Mouse (Mus musculus) embryonic facial prominence, embryonic 14.5 days (tissue): ENCODE measurements around the gene Ccnt1. TPM values are rescaled to one million over a fixed set of nuclear protein-coding genes. Genes with fewer than 3 reads are reported as not detected.
"Not testable (repeated sequence)": the region's sequence is repeated elsewhere in the genome, so short reads cannot be mapped to it uniquely, and the experiment has no call there.

Source experiments
- ATAC-seq: fragments of 200-750 bp; cut with Nextera tagmentation; 2 replicates; pipeline ENCODE4 v1.8.0; 2017; ENCODE audit warnings: low read depth, moderate number of reproducible peaks, moderate TSS enrichment
- DNase-seq: peaks from one replicate; pipeline ENCODE4 v3.0.0-alpha.2; 2015; ENCODE audit warnings: low spot score
- H3K27ac ChIP-seq: fragments of 300-500 bp; sonication (generic); replicated peaks from 2 replicates; pipeline ENCODE4 v1.5.1; 2014; ENCODE audit warnings: low read depth, mild to moderate bottlenecking, low read length, moderate library complexity
- H3K27me3 ChIP-seq: fragments of 300-500 bp; sonication (generic); replicated peaks from 2 replicates; pipeline ENCODE4 v1.6.1; 2014; ENCODE audit warnings: low read length; ENCODE audit not compliant: control insufficient read depth, insufficient read depth
- H3K36me3 ChIP-seq: fragments of 300-500 bp; sonication (generic); 2 replicates; pipeline ENCODE4 v1.6.1; 2014; ENCODE audit warnings: low read length, mixed read lengths; ENCODE audit not compliant: control insufficient read depth, insufficient read depth
- H3K4me1 ChIP-seq: fragments of 300-500 bp; sonication (generic); 2 replicates; pipeline ENCODE4 v1.6.1; 2014; ENCODE audit warnings: antibody characterized with exemption, low read length; ENCODE audit not compliant: control insufficient read depth, insufficient read depth
- H3K4me2 ChIP-seq: fragments of 300-500 bp; sonication (generic); 2 replicates; pipeline ENCODE4 v1.6.1; 2014; ENCODE audit warnings: low read depth, mild to moderate bottlenecking, low read length, moderate library complexity, mixed read lengths
- H3K4me3 ChIP-seq: fragments of 300-500 bp; sonication (generic); 2 replicates; pipeline ENCODE4 v1.5.1; 2014; ENCODE audit warnings: low read depth, mild to moderate bottlenecking, low read length
- H3K9ac ChIP-seq: fragments of 300-500 bp; sonication (generic); 2 replicates; pipeline ENCODE4 v1.6.1; 2014; ENCODE audit warnings: low read depth, mild to moderate bottlenecking, low read length, moderate library complexity, mixed read lengths
- H3K9me3 ChIP-seq: fragments of 300-500 bp; sonication (generic); 2 replicates; pipeline ENCODE4 v1.6.1; 2016; ENCODE audit warnings: low read length; ENCODE audit not compliant: control insufficient read depth
- WGBS: fragments of 180-500 bp; shearing (Covaris S2); extraction: QIAGEN DNeasy Blood & Tissue Kit; methylation state at CpG from one replicate; pipeline ENCODE4 v1.1.7; 2014; 5-methylcytosine and 5-hydroxymethylcytosine counted together
- polyA plus RNA-seq: library from polyadenylated mRNA; unstranded; fragments of >200 nt; fragmentation: Nextera tagmentation; extraction: Ambion mirVana; gene quantifications from 2 replicates; pipeline ENCODE4 v1.2.1, GENCODE M21; 2014

Gene Ccnt1
- polyA plus RNA-seq, 1 experiment from 2014 or later = 51.3 TPM

GRCm38 (mm10) chr15:98587751-98588150 is 17.0 kb upstream of the Ccnt1 start:
- 85% methylated on average over 11 of the region's 11 CpGs for WGBS
- H3K4me3 ChIP-seq = no peak overlapping the region
- H3K27ac ChIP-seq = no peak overlapping the region
- H3K9me3 ChIP-seq = no peaks in the 10 kb centered on the region
- H3K36me3 ChIP-seq = peaks cover 33% of the 10 kb centered on the region
- no peaks in the 10 kb centered on the region for H3K27me3 ChIP-seq
- ATAC-seq (no peak), DNase-seq (no peak)
- no peaks in the 10 kb centered on the region for H3K4me1 ChIP-seq
- H3K4me2 ChIP-seq = no peak overlapping the region
- H3K9ac ChIP-seq = no peak overlapping the region

GRCm38 (mm10) chr15:98586141-98586540 is 15.4 kb upstream of the Ccnt1 start:
- not testable (repeated sequence) for H3K27me3 ChIP-seq, H3K4me2 ChIP-seq, H3K9me3 ChIP-seq, H3K4me3 ChIP-seq, H3K9ac ChIP-seq, ATAC-seq, H3K4me1 ChIP-seq, H3K27ac ChIP-seq, DNase-seq
- WGBS = 76% methylated on average over 9 of the region's 9 CpGs
- peaks cover 18% of the 10 kb centered on the region; the same call in 1 of the 2 replicates for H3K36me3 ChIP-seq

- no peak overlapping the region for H3K4me3 ChIP-seq
- 30% methylated on average over 7 of the region's 7 CpGs for WGBS
- DNase-seq (peak; percentile 8), ATAC-seq (no peak; the same call in 1 of the 2 replicates)
- 0 out of 2 replicates have a peak overlapping the region, but pooled peaks have one; percentile 21 for H3K27ac ChIP-seq
- H3K9ac ChIP-seq = no peak overlapping the region
- H3K9me3 ChIP-seq = no peaks in the 10 kb centered on the region
- H3K36me3 ChIP-seq = peaks cover 11% of the 10 kb centered on the region; the same call in 1 of the 2 replicates
- no peaks in the 10 kb centered on the region for H3K4me1 ChIP-seq
- H3K4me2 ChIP-seq = no peak overlapping the region
- H3K27me3 ChIP-seq = no peaks in the 10 kb centered on the region
Measured at GRCm38 (mm10) chr15:98585421-98585820, 14.7 kb upstream of the Ccnt1 start.

- 70% methylated on average over 8 of the region's 8 CpGs for WGBS
- Histone ChIP-seq H3K4me3 (no peak overlapping the region), H3K9ac (no peak overlapping the region), H3K27me3 (no peaks in the 10 kb centered on the region), H3K27ac (no peak overlapping the region), H3K4me1 (no peaks in the 10 kb centered on the region), H3K36me3 (no peaks in the 10 kb centered on the region), H3K9me3 (no peaks in the 10 kb centered on the region), H3K4me2 (no peak overlapping the region)
- no peak for DNase-seq
- no peak for ATAC-seq
Measured at GRCm38 (mm10) chr15:98582996-98583395, 12.3 kb upstream of the Ccnt1 start.

- Histone ChIP-seq H3K27me3 (no peaks in the 10 kb centered on the region), H3K9ac (no peak overlapping the region), H3K27ac (no peak overlapping the region), H3K4me2 (no peak overlapping the region), H3K9me3 (no peaks in the 10 kb centered on the region), H3K36me3 (no peaks in the 10 kb centered on the region), H3K4me1 (no peaks in the 10 kb centered on the region), H3K4me3 (no peak overlapping the region)
- ATAC-seq (no peak), DNase-seq (no peak)
- WGBS = 59% methylated on average over 8 of the region's 8 CpGs
Measured at GRCm38 (mm10) chr15:98582410-98582809, 11.7 kb upstream of the Ccnt1 start.

GRCm38 (mm10) chr15:98579795-98580464 is 9.2 kb upstream of the Ccnt1 start:
- ATAC-seq = peak; percentile 90
- Histone ChIP-seq H3K4me2 (no peak overlapping the region), H3K27me3 (no peaks in the 10 kb centered on the region), H3K36me3 (no peaks in the 10 kb centered on the region), H3K9ac (no peak overlapping the region), H3K27ac (no peak overlapping the region), H3K9me3 (no peaks in the 10 kb centered on the region), H3K4me3 (no peak overlapping the region), H3K4me1 (no peaks in the 10 kb centered on the region)
- peak; percentile 91 for DNase-seq
- 41% methylated on average over 5 of the region's 5 CpGs for WGBS

GRCm38 (mm10) chr15:98579310-98579709 is 8.6 kb upstream of the Ccnt1 start:
- Histone ChIP-seq H3K4me1 (no peaks in the 10 kb centered on the region), H3K27ac (no peak overlapping the region), H3K27me3 (no peaks in the 10 kb centered on the region), H3K9me3 (no peaks in the 10 kb centered on the region), H3K9ac (no peak overlapping the region), H3K4me3 (no peak overlapping the region), H3K4me2 (no peak overlapping the region), H3K36me3 (no peaks in the 10 kb centered on the region)
- no peak for DNase-seq
- ATAC-seq = no peak
- WGBS = 89% methylated on average over 2 of the region's 2 CpGs

- H3K4me3 ChIP-seq = no peak overlapping the region
- H3K9ac ChIP-seq = no peak overlapping the region
- no peak for ATAC-seq
- no peaks in the 10 kb centered on the region for H3K9me3 ChIP-seq
- no peaks in the 10 kb centered on the region for H3K36me3 ChIP-seq
- peaks cover 5% of the 10 kb centered on the region for H3K4me1 ChIP-seq
- no peak overlapping the region for H3K27ac ChIP-seq
- H3K4me2 ChIP-seq = no peak overlapping the region
- WGBS = 75% methylated on average over 4 of the region's 4 CpGs
- H3K27me3 ChIP-seq = no peaks in the 10 kb centered on the region
- no peak for DNase-seq
Measured at GRCm38 (mm10) chr15:98573293-98573692, 2.6 kb upstream of the Ccnt1 start.

GRCm38 (mm10) chr15:98569795-98570365 is 843 bp downstream of the Ccnt1 start:
- Histone ChIP-seq H3K9me3 (no peaks in the 10 kb centered on the region), H3K27me3 (no peaks in the 10 kb centered on the region), H3K4me1 (peaks cover 18% of the 10 kb centered on the region), H3K4me2 (no peak overlapping the region), H3K27ac (no peak overlapping the region), H3K9ac (0 out of 2 replicates have a peak overlapping the region, but pooled peaks have one; percentile 14), H3K36me3 (0 out of 2 replicates have a peak, but pooled peaks cover 8% of the 10 kb centered on the region), H3K4me3 (no peak overlapping the region)
- 85% methylated on average over 4 of the region's 4 CpGs for WGBS
- DNase-seq (no peak), ATAC-seq (no peak)
